Mouse (Mus musculus): ENCODE results near the gene Rgs13.
A peak's percentile ranks its signal among the peaks of the same experiment; 100 is the strongest.

- TF ChIP-seq CTCF (conservative IDR thresholded peaks at IDR 0.05 in 1 of 2, IDR thresholded peaks at IDR 0.05 in 1 of 2; ENCODE audit: low read depth in 2 of 2, low read length in 2 of 2) = peak; percentile 49 to 87; a peak in 3 of 4 replicates
- TF ChIP-seq E2F4 (IDR thresholded peaks at IDR 0.05; ENCODE audit: insufficient replicate concordance, low read depth, low read length) = no peak
Measured at GRCm38 (mm10) chr1:144197684-144198083, 20.5 kb upstream of the Rgs13 start.
